Mouse (Mus musculus) forelimb bud, embryonic 11.5 days (tissue): Measurements from ENCODE around the gene 1700001F09Rik.
"Not testable (repeated sequence)": the region's sequence is repeated elsewhere in the genome, so short reads cannot be mapped to it uniquely, and the experiment has no call there.

Source experiments
- DNase-seq: peaks from one replicate; pipeline ENCODE4 v3.0.0-alpha.2; 2012; ENCODE audit warnings: low read depth, low spot score

1700001F09Rik gene

DNA sequence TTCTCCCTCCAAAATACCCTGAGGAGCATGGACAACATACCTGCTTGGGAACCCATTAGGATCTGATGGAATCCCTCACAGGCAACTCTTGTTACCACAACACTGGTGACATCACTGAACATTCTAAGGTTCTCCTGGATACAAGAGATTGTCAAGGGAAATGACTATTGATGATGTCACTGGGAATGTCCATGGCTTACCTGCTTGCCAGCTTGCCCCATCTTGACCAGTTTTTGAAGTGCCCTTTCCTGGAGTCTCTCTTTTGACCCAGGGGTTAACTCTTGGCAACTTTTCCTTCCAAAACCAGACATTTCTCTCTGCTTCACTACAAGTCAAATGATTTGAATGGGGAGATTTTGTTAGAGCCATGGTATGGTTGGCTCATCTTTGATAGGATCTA, at the start of gene 1700001F09Rik:
TSS of gene 1700001F09Rik (minus strand) at position 101 of the 400 bp plus-strand sequence.
- not testable (repeated sequence) for DNase-seq

DNA sequence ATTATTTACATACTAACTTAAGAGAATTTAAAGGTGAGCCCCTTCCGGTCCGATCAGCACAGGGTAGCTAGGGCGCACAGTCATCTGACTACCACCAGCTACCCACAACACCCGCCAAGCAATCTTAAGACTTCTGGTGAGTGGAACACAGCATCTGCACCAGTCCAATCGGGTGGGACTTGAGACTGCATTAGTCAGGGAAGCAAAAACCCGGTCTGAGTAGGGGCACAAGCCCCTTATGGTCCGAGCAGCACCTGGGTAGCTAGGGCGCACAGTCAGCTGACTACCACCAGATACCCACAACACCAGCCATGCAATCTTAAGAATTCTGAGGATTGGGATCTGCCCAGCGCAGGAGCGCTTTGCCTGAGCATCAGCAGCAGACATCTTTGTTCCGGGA, 14.1 kb upstream of the 1700001F09Rik start:
- not testable (repeated sequence) for DNase-seq

DNA sequence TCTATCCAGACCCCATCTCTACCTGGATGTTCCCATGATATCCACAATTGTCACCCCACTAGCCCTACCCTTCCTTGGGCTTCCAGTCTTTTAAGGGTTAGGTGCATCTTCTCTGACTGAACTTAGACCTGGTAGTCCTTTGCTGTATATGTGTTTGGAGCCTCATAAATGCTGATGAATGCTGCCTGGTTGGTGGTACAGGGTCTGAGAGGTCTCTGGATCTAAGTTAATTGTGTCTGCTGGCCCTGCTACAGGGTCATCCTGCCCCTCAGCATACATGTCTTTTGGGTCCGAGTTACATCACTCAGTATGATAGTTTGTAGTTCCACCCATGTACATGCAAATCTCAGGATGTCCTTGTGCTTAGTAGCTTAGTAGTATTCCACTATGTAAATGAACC, 11.6 kb upstream of the 1700001F09Rik start:
- DNase-seq, result not testable (repeated sequence)

DNA sequence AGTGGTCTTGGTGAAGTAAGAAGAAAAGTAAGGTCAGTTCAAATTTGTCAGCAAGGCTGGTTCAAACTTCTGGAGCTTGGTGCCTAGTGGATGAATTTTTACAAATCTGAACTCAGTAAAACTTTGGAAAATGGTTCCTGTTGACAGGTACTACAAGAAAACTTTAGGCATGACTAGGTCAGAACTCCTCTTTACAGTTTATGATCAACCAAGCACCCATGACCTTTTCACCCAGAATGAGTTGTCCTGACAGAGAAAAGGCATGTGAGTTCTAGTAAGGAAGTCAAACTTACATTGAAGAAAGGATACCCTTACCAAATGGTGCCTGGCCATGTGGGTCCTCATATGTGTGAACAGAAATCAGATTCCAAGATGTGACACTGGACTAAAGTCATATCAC, 9.9 kb upstream of the 1700001F09Rik start:
- not testable (repeated sequence) for DNase-seq

DNA sequence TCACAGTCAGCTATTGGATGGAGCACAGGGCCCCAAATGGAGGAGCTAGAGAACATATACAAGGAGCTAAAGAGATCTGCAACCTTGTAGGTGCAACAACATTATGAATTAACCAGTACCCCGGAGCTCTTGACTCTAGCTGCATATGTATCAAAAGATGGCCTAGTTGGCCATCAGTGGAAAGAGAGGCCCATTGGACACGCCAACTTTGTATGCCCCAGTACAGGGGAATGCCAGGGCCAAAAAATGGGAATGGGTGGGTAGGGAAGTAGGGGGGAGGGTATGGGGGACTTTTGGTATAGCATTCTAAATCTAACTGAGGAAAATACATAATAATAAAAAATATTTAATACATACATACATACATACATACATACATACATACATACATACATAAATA, 5.3 kb upstream of the 1700001F09Rik start:
- DNase-seq, result not testable (repeated sequence)

DNA sequence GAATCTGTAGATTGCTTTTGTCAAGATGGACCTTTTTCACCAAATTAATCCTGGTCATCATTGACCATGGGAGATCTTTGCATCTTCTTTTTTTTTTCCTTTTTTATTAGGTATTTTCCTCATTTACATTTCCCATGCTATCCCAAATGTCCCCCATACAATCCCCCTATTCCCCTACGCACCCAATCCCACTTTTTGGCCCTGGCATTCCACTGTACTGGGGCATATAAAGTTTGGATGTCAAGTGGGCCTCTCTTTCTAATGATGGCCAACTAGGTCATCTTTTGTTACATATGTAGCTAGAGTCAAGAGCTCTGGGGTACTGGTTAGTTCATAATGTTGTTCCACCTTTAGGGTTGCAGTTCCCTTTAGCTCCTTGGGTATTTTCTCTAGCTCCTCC, 10.0 kb downstream of the 1700001F09Rik start:
- not testable (repeated sequence) for DNase-seq

DNA sequence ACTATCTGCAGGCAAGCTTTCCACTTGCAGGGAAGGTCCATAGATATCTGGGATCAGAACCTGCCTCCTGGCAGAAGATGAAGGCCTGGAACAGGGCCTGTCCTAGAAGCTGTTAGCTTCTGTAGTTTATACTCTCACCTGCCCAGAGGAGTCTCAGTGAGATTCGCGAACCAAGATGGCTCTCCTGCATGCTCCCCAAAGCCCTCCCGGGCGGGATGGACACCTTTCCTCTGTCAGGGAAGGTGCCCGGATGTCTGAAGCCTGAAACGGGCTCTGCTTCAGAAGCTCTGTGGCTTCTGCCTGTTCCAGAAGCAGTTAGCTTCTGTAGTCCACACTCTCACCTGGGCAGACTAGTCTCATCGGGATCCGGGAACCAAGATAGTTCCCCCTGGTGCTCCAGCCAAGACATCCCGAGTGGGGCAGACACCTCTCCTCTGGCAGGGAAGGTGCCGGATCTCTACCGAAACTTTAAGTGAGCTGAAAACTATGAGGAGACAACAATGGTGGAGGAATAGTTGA, 16.2 kb downstream of the 1700001F09Rik start:
- DNase-seq, result not testable (repeated sequence)

DNA sequence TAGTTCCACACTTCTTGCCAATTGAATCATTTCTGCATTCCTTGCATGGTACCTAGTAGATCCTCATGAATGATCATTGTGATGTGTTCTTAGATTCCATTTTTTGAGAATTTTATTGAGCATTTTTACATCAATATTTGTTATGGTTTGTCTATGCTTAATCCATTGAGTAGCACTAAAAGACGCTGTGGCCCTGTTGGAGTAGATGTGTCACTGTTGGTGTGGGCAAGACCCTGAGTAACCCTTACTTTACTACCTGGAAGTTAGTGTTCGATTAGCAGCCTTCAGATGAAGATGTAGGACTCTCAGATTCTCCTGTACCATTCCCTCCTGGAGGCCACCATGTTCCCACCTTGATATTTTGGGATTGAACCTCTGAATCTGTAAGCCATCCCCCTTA, 19.0 kb downstream of the 1700001F09Rik start:
- DNase-seq, result not testable (repeated sequence)

DNA sequence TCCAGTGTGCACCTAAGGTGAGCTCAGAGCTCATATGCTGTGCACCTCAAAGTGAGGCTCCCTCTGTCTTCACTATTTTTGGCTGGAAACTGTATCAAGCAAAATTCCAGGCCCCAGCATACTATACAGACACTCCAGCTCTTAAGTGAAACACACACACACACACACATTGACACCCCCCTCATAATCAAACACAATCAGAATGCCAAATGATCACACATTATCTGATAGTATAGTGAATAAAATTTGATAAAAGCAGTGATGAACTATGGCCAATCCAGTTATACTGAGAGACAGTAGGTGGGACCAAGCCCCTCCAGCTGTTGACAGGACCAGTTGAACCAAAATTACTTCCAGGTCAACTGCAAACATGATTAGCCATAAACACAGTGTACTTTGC, 28.1 kb downstream of the 1700001F09Rik start:
- not testable (repeated sequence) for DNase-seq

DNA sequence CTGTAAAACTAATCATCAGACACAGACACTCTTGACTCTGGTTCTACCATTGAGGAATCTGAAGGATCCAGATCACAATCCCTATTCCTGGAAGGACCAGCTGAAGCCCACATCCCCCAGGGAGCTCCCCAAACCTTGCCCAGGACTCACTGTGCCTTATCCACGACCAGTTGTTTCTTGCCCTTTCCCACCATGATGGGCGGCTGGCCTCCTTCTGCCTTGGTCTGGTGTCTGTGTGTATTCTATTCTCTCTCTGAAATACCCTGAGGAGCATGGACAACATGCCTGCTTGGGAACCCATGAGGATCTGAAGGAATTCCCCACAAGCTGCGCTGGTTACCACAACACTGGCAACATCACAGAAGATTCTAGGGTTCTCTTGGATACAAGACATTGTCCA, 54.1 kb downstream of the 1700001F09Rik start, which contains the start of gene Gm8127:
TSS of gene Gm8127 (minus strand) at position 330 of the 400 bp plus-strand sequence.
- DNase-seq, result not testable (repeated sequence)
